Mouse (Mus musculus): ENCODE data around the gene Gjb4. TPM values are rescaled to one million over a fixed set of nuclear protein-coding genes. Genes with fewer than 3 reads are reported as not detected.

Gjb4 gene
- polyA plus RNA-seq, 1 experiment: 0.53 TPM

DNA sequence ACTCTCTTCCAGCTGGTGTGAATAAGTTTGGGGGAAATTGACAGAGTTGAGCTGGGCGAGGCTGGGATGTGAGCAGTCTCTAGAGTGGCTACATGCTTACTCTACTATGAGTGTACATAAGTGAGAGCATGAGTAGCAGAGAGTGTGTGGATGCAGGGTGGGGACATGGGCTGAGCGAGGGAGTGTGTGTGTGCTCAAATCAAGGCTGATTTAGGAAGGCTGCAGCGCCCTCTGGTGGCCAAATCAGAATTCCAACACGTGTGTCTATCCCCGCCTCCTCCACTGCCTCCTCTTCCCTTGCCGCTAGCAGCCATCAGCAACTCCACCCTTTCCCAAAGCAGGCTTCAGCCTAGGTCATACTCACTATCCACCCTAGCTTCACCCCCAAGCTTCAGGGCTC lies 29.1 kb downstream of the Gjb4 start:
- TF ChIP-seq POLR2A (IDR thresholded peaks at IDR 0.05; ENCODE audit: low read depth, low read length) (no peak), CTCF (IDR thresholded peaks at IDR 0.05; ENCODE audit: extremely low read depth, insufficient read length, insufficient replicate concordance, low read depth, low read length) (peak; percentile 76)
- Histone ChIP-seq H3K27me3 (ENCODE audit: control insufficient read depth, insufficient read depth, low read length) (no peaks in the 10 kb centered on the region), H3K27ac (ENCODE audit: insufficient read depth, low read depth, low read length) (peak overlapping the region; percentile 79), H3K4me3 (ENCODE audit: low read depth, low read length) (peak overlapping the region; percentile 17; the same call in 1 of the 2 replicates), H3K4me1 (ENCODE audit: control insufficient read depth, insufficient read depth, insufficient read length, low read length) (peaks cover 24% of the 10 kb centered on the region), H3K36me3 (ENCODE audit: control insufficient read depth, insufficient read depth, low read length) (peaks cover 2% of the 10 kb centered on the region; the same call in 1 of the 2 replicates)
- 4% methylated on average over 6 of the region's 6 CpGs for WGBS

DNA sequence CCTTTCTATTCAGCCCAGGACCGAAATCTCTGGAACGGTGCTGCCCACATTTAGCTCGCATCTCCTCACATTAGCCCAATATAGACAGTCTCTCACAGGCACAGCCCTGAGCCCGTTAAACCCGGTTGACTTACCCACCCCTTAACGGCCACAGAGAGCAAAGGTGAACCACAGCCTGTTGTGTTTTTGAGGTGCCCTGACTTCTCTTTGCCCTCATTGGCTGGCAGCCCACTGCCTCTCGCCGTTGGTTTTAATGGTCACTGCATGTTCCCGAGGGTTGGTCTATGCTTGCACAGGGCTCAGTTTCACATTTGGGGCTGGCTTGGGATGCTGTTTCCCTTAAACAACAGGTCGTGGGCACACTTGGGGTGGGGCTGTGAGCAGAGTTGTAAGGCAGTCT lies 29.6 kb downstream of the Gjb4 start:
- Histone ChIP-seq H3K27ac (ENCODE audit: insufficient read depth, low read depth, low read length) (peak overlapping the region; percentile 79), H3K27me3 (ENCODE audit: control insufficient read depth, insufficient read depth, low read length) (no peaks in the 10 kb centered on the region), H3K4me3 (ENCODE audit: low read depth, low read length) (peak overlapping the region; percentile 17), H3K36me3 (ENCODE audit: control insufficient read depth, insufficient read depth, low read length) (peaks cover 2% of the 10 kb centered on the region; the same call in 1 of the 2 replicates), H3K4me1 (ENCODE audit: control insufficient read depth, insufficient read depth, insufficient read length, low read length) (peaks cover 24% of the 10 kb centered on the region)
- TF ChIP-seq CTCF (IDR thresholded peaks at IDR 0.05; ENCODE audit: extremely low read depth, insufficient read length, insufficient replicate concordance, low read depth, low read length) (no peak), POLR2A (IDR thresholded peaks at IDR 0.05; ENCODE audit: low read depth, low read length) (no peak)
- 23% methylated on average over 10 of the region's 10 CpGs for WGBS

DNA sequence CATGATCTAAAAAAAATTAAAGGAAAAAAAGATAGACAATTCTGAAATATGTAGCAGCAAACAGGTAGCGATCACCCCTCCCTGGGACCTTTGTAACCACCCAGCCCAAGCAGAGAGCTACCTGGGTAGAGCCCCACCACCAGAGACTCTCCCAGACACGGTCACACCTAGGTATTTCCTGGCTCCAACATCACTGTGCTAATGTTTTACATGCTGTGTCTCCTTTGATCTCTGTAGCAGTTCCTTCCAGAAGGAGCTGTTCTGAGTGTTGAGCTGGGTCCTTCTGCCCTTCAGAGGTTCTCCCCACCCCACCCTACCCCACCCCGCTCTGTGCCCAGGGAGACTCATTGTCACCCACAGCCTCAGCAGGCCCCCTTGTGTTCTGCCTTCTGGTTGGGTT lies 30.2 kb downstream of the Gjb4 start:
- TF ChIP-seq CTCF (IDR thresholded peaks at IDR 0.05; ENCODE audit: extremely low read depth, insufficient read length, insufficient replicate concordance, low read depth, low read length) (no peak), POLR2A (IDR thresholded peaks at IDR 0.05; ENCODE audit: low read depth, low read length) (no peak)
- Histone ChIP-seq H3K36me3 (ENCODE audit: control insufficient read depth, insufficient read depth, low read length) (peaks cover 2% of the 10 kb centered on the region; the same call in 1 of the 2 replicates), H3K4me1 (ENCODE audit: control insufficient read depth, insufficient read depth, insufficient read length, low read length) (peaks cover 24% of the 10 kb centered on the region), H3K27ac (ENCODE audit: insufficient read depth, low read depth, low read length) (peak overlapping the region; percentile 79), H3K27me3 (ENCODE audit: control insufficient read depth, insufficient read depth, low read length) (no peaks in the 10 kb centered on the region), H3K4me3 (ENCODE audit: low read depth, low read length) (0 out of 2 replicates have a peak overlapping the region, but pooled peaks have one; percentile 4)
- WGBS: 28% methylated on average over 3 of the region's 3 CpGs

DNA sequence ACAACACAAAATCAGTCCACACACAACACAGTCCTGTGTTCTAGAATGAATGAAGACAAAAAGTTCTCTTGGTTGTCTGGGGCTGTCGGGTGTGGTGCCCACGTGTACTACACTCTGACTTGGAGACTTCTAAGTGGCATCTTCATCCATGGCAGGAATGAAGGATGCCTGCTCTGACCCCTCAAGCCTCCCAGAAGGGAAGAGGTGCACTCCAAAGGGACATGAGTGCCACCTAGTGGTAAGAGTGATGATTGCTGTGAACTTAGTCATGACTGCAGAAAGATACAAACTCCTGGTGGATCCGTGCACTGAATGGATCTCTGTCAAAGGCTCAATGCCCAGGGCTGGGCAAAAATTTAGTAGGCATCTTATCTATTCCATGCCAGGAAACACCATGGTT lies 34.3 kb downstream of the Gjb4 start:
- H3K4me1 ChIP-seq (ENCODE audit: control insufficient read depth, insufficient read depth, insufficient read length, low read length): peaks cover 8% of the 10 kb centered on the region
- TF ChIP-seq CTCF (IDR thresholded peaks at IDR 0.05; ENCODE audit: extremely low read depth, insufficient read length, insufficient replicate concordance, low read depth, low read length): peak; percentile 65; the same call in 1 of the 2 replicates
- no peak for TF ChIP-seq POLR2A (IDR thresholded peaks at IDR 0.05; ENCODE audit: low read depth, low read length)
- no peaks in the 10 kb centered on the region for H3K36me3 ChIP-seq (ENCODE audit: control insufficient read depth, insufficient read depth, low read length)
- no peak overlapping the region for H3K4me3 ChIP-seq (ENCODE audit: low read depth, low read length)
- H3K27ac ChIP-seq (ENCODE audit: insufficient read depth, low read depth, low read length): no peak overlapping the region
- H3K27me3 ChIP-seq (ENCODE audit: control insufficient read depth, insufficient read depth, low read length): no peaks in the 10 kb centered on the region
- WGBS: 5% methylated on average over 3 of the region's 3 CpGs

DNA sequence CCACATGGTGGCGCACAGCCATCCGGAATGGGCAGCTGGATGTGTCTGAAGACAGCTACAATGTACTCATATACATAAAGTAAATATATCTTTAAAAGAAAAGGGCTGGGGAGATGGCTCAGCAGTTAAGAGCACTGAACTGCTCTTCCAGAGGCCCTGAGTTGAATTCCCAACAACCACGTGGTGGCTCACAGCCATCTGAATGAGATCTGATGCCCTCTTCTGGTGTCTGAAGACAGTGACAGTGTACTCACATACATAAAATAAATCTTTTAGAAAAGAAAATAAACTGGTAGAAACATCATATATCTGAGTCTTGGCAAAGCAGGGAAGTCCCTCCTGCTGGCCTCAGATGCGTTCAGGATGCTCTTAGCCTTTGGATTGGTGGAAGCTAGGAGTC lies 36.7 kb downstream of the Gjb4 start:
- H3K27ac ChIP-seq (ENCODE audit: insufficient read depth, low read depth, low read length): no peak overlapping the region
- H3K27me3 ChIP-seq (ENCODE audit: control insufficient read depth, insufficient read depth, low read length): peaks cover 11% of the 10 kb centered on the region; the same call in 1 of the 2 replicates
- no peak overlapping the region for H3K4me3 ChIP-seq (ENCODE audit: low read depth, low read length)
- H3K36me3 ChIP-seq (ENCODE audit: control insufficient read depth, insufficient read depth, low read length): no peaks in the 10 kb centered on the region
- no peak for TF ChIP-seq CTCF (IDR thresholded peaks at IDR 0.05; ENCODE audit: extremely low read depth, insufficient read length, insufficient replicate concordance, low read depth, low read length)
- no peak for TF ChIP-seq POLR2A (IDR thresholded peaks at IDR 0.05; ENCODE audit: low read depth, low read length)
- H3K4me1 ChIP-seq (ENCODE audit: control insufficient read depth, insufficient read depth, insufficient read length, low read length): no peaks in the 10 kb centered on the region; the same call in 1 of the 2 replicates
- WGBS: 57% methylated on average over 4 of the region's 4 CpGs

DNA sequence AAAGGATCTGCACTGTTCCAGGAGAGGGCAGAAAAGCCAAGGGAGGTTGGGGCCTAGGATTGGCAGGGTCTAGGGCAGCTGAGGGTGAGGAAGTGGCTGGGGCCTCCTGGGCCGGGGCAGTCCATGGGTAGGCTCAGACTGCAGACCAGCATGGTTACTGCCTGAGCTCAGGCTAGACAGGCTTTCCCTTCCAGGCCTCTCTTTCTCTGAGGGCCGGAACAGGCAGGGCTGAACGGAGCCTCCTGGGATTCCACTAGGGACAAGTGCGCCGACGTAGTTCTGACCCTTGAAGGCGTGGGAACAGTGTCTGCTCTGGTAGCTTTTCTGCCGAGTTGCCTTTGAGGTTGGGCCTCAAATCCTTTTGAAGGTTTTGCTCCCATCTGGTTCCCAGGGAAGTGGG lies 38.1 kb downstream of the Gjb4 start:
- no peak for TF ChIP-seq CTCF (IDR thresholded peaks at IDR 0.05; ENCODE audit: extremely low read depth, insufficient read length, insufficient replicate concordance, low read depth, low read length)
- 0 out of 2 replicates have a peak, but pooled peaks have one; percentile 17 for TF ChIP-seq POLR2A (IDR thresholded peaks at IDR 0.05; ENCODE audit: low read depth, low read length)
- no peaks in the 10 kb centered on the region; the same call in 1 of the 2 replicates for H3K4me1 ChIP-seq (ENCODE audit: control insufficient read depth, insufficient read depth, insufficient read length, low read length)
- 84% methylated on average over 8 of the region's 8 CpGs for WGBS
- H3K27me3 ChIP-seq (ENCODE audit: control insufficient read depth, insufficient read depth, low read length): peaks cover 11% of the 10 kb centered on the region; the same call in 1 of the 2 replicates
- H3K4me3 ChIP-seq (ENCODE audit: low read depth, low read length): no peak overlapping the region
- no peaks in the 10 kb centered on the region for H3K36me3 ChIP-seq (ENCODE audit: control insufficient read depth, insufficient read depth, low read length)
- H3K27ac ChIP-seq (ENCODE audit: insufficient read depth, low read depth, low read length): no peak overlapping the region

DNA sequence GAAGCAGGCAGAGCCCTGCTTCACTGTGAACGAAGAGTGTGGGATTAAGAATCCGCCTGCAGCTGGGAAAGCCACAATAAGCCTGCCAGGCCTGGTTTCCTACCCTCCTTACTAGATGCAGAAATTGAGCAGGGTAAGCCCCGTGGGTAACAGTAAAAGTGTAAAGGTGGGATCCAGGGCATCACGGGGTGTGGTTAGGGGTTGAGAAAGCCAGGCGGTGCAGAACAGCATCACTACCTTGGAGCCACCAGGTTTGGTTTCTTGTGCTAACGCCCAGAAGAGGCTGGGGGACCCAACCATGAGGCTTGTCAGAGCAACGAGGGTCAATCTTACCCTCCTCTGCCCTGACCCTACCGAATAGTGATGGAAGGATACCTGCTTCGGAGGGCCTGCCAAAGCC lies 39.3 kb downstream of the Gjb4 start:
- H3K4me3 ChIP-seq (ENCODE audit: low read depth, low read length): no peak overlapping the region
- no peaks in the 10 kb centered on the region; the same call in 1 of the 2 replicates for H3K4me1 ChIP-seq (ENCODE audit: control insufficient read depth, insufficient read depth, insufficient read length, low read length)
- no peak for TF ChIP-seq CTCF (IDR thresholded peaks at IDR 0.05; ENCODE audit: extremely low read depth, insufficient read length, insufficient replicate concordance, low read depth, low read length)
- TF ChIP-seq POLR2A (IDR thresholded peaks at IDR 0.05; ENCODE audit: low read depth, low read length): no peak
- H3K27me3 ChIP-seq (ENCODE audit: control insufficient read depth, insufficient read depth, low read length): peaks cover 11% of the 10 kb centered on the region; the same call in 1 of the 2 replicates
- H3K36me3 ChIP-seq (ENCODE audit: control insufficient read depth, insufficient read depth, low read length): no peaks in the 10 kb centered on the region
- 62% methylated on average over 9 of the region's 9 CpGs for WGBS
- no peak overlapping the region for H3K27ac ChIP-seq (ENCODE audit: insufficient read depth, low read depth, low read length)

All from small intestine, adult 2 months (tissue).